Mouse (Mus musculus) cortical plate, adult 2 months (tissue): ENCODE data around the gene Slc7a8.

ENCODE experiments used
- CTCF ChIP-seq: fragments of 200-500 bp; IDR thresholded peaks from 2 replicates; pipeline ENCODE4 v1.5.1; 2011; ENCODE audit warnings: mild to moderate bottlenecking, control low read depth, low read length; ENCODE audit not compliant: insufficient read depth; ENCODE audit errors: extremely low read depth
- POLR2A ChIP-seq: fragments of 200-500 bp; IDR thresholded peaks from 2 replicates; pipeline ENCODE4 v1.6.1; 2011; ENCODE audit warnings: mild to moderate bottlenecking, low read length, control low read depth; ENCODE audit not compliant: insufficient read depth; ENCODE audit errors: extremely low read depth

- no peak for TF ChIP-seq CTCF
- no peak for TF ChIP-seq POLR2A
Observed at GRCm38 (mm10) chr14:54770373-54770772, 11.4 kb downstream of the Slc7a8 start.
